Mouse (Mus musculus): Measurements from ENCODE around the gene Stk25. TPM values are rescaled to one million over a fixed set of nuclear protein-coding genes. Genes with fewer than 3 reads are reported as not detected.

The Stk25 gene
- polyA plus RNA-seq, 2 experiments = 204 to 248 TPM

DNA sequence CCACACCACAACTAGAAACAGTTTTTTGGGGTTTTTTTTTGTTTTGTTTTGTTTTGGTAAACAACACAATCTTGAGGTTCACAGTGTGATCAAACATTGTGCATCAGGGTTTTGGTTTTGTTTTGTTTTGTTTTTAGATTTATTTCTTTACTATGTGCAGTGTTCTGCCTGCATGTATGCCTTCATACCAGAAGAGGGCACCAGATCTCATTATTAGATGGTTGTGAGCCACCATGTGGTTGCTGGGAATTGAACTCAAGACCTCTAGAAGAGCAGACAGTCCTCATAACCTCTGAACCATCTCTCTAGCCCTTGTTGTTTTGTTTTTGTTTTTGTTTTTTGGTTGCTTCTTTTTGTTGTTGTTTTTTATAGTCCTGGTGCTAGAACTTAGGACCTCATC, 64.5 kb downstream of the Stk25 start:
- Histone ChIP-seq H3K9ac (ENCODE audit: low read depth, low read length, severe bottlenecking) (no peak overlapping the region), H3K36me3 (ENCODE audit: control insufficient read depth, insufficient read depth, low read length) (no peaks in the 10 kb centered on the region; the same call in 1 of the 2 replicates), H3K4me1 (ENCODE audit: control insufficient read depth, insufficient read depth, low read length) (no peaks in the 10 kb centered on the region), H3K27ac (replicated peaks; ENCODE audit: low read depth, low read length) (no peak overlapping the region), H3K4me3 (replicated peaks; ENCODE audit: low read length) (no peak overlapping the region), H3K4me2 (replicated peaks; ENCODE audit: low read depth, low read length, severe bottlenecking) (no peak overlapping the region), H3K27me3 (ENCODE audit: control insufficient read depth, insufficient read depth, low read length) (no peaks in the 10 kb centered on the region), H3K9me3 (ENCODE audit: control insufficient read depth, low read length) (peaks cover 5% of the 10 kb centered on the region; the same call in 1 of the 2 replicates)
- no peak for TF ChIP-seq POLR2A (IDR thresholded peaks at IDR 0.05; ENCODE audit: borderline replicate concordance, extremely low read depth, insufficient read depth, insufficient read length)
- DNase-seq (ENCODE audit: low spot score) (no peak), ATAC-seq (ENCODE audit: low FRiP score, low read depth) (no peak)

DNA sequence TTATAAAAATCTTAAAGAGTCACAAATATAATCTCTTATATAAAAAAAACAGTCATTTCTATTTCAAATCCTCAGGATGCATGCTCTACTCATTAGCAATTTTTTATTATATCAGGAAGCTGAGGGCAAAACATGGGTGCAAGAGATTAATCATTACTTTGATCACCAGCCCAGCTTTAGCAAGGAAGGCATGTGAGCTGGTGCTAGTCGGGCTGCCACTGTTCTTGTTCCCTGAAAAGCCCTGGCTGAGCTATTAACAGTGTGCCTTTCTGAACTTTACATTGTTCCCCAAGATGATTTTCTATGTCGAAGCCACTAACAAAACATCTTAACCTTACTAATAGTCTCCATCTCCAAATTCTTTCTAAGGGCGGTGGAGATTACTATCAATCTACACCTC, 70.1 kb downstream of the Stk25 start:
- Histone ChIP-seq H3K4me3 (replicated peaks; ENCODE audit: low read length) (no peak overlapping the region), H3K27ac (replicated peaks; ENCODE audit: low read depth, low read length) (no peak overlapping the region), H3K4me2 (replicated peaks; ENCODE audit: low read depth, low read length, severe bottlenecking) (no peak overlapping the region), H3K9ac (ENCODE audit: low read depth, low read length, severe bottlenecking) (no peak overlapping the region), H3K27me3 (ENCODE audit: control insufficient read depth, insufficient read depth, low read length) (no peaks in the 10 kb centered on the region), H3K36me3 (ENCODE audit: control insufficient read depth, insufficient read depth, low read length) (peaks cover 2% of the 10 kb centered on the region; the same call in 1 of the 2 replicates), H3K9me3 (ENCODE audit: control insufficient read depth, low read length) (peaks cover 2% of the 10 kb centered on the region; the same call in 1 of the 2 replicates), H3K4me1 (ENCODE audit: control insufficient read depth, insufficient read depth, low read length) (no peaks in the 10 kb centered on the region)
- ATAC-seq (ENCODE audit: low FRiP score, low read depth) (no peak), DNase-seq (ENCODE audit: low spot score) (no peak)
- 81% methylated on average over 3 of the region's 3 CpGs for WGBS
- TF ChIP-seq POLR2A (IDR thresholded peaks at IDR 0.05; ENCODE audit: borderline replicate concordance, extremely low read depth, insufficient read depth, insufficient read length) = no peak

- DNase-seq (ENCODE audit: low spot score) = no peak
- H3K27ac ChIP-seq (replicated peaks; ENCODE audit: low read depth, low read length) = no peak overlapping the region
- no peak overlapping the region for H3K9ac ChIP-seq (ENCODE audit: low read depth, low read length, severe bottlenecking)
- no peak overlapping the region for H3K4me2 ChIP-seq (replicated peaks; ENCODE audit: low read depth, low read length, severe bottlenecking)
- no peaks in the 10 kb centered on the region for H3K9me3 ChIP-seq (ENCODE audit: control insufficient read depth, low read length)
- no peaks in the 10 kb centered on the region for H3K4me1 ChIP-seq (ENCODE audit: control insufficient read depth, insufficient read depth, low read length)
- WGBS = 96% methylated on average over 7 of the region's 7 CpGs
- ATAC-seq (ENCODE audit: low FRiP score, low read depth) = no peak
- TF ChIP-seq POLR2A (IDR thresholded peaks at IDR 0.05; ENCODE audit: borderline replicate concordance, extremely low read depth, insufficient read depth, insufficient read length) = no peak
- peaks cover 28% of the 10 kb centered on the region for H3K36me3 ChIP-seq (ENCODE audit: control insufficient read depth, insufficient read depth, low read length)
- no peaks in the 10 kb centered on the region for H3K27me3 ChIP-seq (ENCODE audit: control insufficient read depth, insufficient read depth, low read length)
- H3K4me3 ChIP-seq (replicated peaks; ENCODE audit: low read length) = no peak overlapping the region
These were observed 76.9 kb downstream of the Stk25 start for GRCm38 (mm10) chr1:93581545-93581944.

DNA sequence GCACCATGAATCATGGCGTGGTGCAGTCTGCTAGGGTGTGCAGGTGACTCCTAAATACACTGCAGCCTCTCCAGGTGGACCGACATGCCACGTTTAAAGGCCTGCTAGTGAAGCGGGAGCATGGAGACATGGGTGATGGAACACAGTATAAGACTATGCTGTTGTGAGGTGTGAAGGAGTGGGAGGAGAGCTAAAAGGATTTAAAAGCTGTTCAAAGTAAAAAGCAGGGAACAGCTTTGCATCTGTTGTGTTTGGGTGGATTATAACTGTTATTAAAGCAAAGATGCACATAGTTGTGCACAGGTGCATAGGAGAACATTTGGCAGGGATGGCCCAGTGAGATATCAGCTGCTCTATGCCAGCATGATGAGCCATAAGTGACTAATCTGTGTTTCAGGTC, 80.6 kb downstream of the Stk25 start:
- DNase-seq (ENCODE audit: low spot score) = no peak
- H3K27me3 ChIP-seq (ENCODE audit: control insufficient read depth, insufficient read depth, low read length) = no peaks in the 10 kb centered on the region
- no peak overlapping the region for H3K9ac ChIP-seq (ENCODE audit: low read depth, low read length, severe bottlenecking)
- no peak overlapping the region for H3K4me2 ChIP-seq (replicated peaks; ENCODE audit: low read depth, low read length, severe bottlenecking)
- no peaks in the 10 kb centered on the region for H3K4me1 ChIP-seq (ENCODE audit: control insufficient read depth, insufficient read depth, low read length)
- no peak for ATAC-seq (ENCODE audit: low FRiP score, low read depth)
- H3K4me3 ChIP-seq (replicated peaks; ENCODE audit: low read length) = no peak overlapping the region
- no peak overlapping the region for H3K27ac ChIP-seq (replicated peaks; ENCODE audit: low read depth, low read length)
- H3K36me3 ChIP-seq (ENCODE audit: control insufficient read depth, insufficient read depth, low read length) = peaks cover 25% of the 10 kb centered on the region
- WGBS = 79% methylated on average over 4 of the region's 4 CpGs
- no peak for TF ChIP-seq POLR2A (IDR thresholded peaks at IDR 0.05; ENCODE audit: borderline replicate concordance, extremely low read depth, insufficient read depth, insufficient read length)
- no peaks in the 10 kb centered on the region for H3K9me3 ChIP-seq (ENCODE audit: control insufficient read depth, low read length)

DNA sequence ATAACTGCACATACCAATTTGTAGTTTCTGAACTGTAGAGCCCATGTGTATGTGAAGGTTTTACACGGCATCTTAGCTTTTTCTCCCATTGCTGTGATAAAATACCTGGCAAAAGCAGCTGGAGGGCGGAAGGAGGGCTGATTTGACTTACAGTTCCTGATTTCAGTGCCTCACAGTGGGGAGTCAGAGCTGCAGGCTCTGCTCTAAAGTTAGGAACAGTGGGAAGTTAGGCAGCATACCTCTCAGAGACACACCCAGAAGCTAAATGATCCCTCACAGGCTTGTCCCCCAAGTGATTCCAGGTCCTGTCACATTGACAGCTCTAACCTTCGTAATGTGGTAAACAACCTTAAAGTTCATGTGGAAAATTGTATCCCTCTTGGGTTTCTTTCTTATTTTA, 81.4 kb downstream of the Stk25 start:
- DNase-seq (ENCODE audit: low spot score) (no peak), ATAC-seq (ENCODE audit: low FRiP score, low read depth) (no peak)
- H3K4me3 ChIP-seq (replicated peaks; ENCODE audit: low read length) = no peak overlapping the region
- peaks cover 25% of the 10 kb centered on the region for H3K36me3 ChIP-seq (ENCODE audit: control insufficient read depth, insufficient read depth, low read length)
- no peak overlapping the region for H3K9ac ChIP-seq (ENCODE audit: low read depth, low read length, severe bottlenecking)
- H3K27me3 ChIP-seq (ENCODE audit: control insufficient read depth, insufficient read depth, low read length) = no peaks in the 10 kb centered on the region
- no peak overlapping the region for H3K27ac ChIP-seq (replicated peaks; ENCODE audit: low read depth, low read length)
- TF ChIP-seq POLR2A (IDR thresholded peaks at IDR 0.05; ENCODE audit: borderline replicate concordance, extremely low read depth, insufficient read depth, insufficient read length) = no peak
- WGBS = 66% methylated on average over 3 of the region's 3 CpGs
- H3K4me2 ChIP-seq (replicated peaks; ENCODE audit: low read depth, low read length, severe bottlenecking) = no peak overlapping the region
- H3K9me3 ChIP-seq (ENCODE audit: control insufficient read depth, low read length) = no peaks in the 10 kb centered on the region
- no peaks in the 10 kb centered on the region for H3K4me1 ChIP-seq (ENCODE audit: control insufficient read depth, insufficient read depth, low read length)

Other genes with a start within 250 kb of the Stk25 start
- gene Hdlbp, start 179.8 kb downstream of the Stk25 start, polyA plus RNA-seq (2012; rRNA removed) = 169 and 196 TPM in 2 replicates
- gene Hdlbp, start 179.8 kb downstream of the Stk25 start, polyA plus RNA-seq (2014; fragmentation: Nextera tagmentation; extraction: Ambion mirVana) = 163 and 180 TPM in 2 replicates
- gene Farp2, start 146.6 kb downstream of the Stk25 start, polyA plus RNA-seq (2012; rRNA removed) = 8.7 and 9.3 TPM in 2 replicates
- 7.5 and 9.2 TPM in 2 replicates for gene Farp2, start 146.6 kb downstream of the Stk25 start, polyA plus RNA-seq (2014; fragmentation: Nextera tagmentation; extraction: Ambion mirVana)
- 19.2 and 24.6 TPM in 2 replicates for gene Bok, start 27.0 kb upstream of the Stk25 start, polyA plus RNA-seq (2012; rRNA removed)
- 31.6 and 34.9 TPM in 2 replicates for gene Bok, start 27.0 kb upstream of the Stk25 start, polyA plus RNA-seq (2014; fragmentation: Nextera tagmentation; extraction: Ambion mirVana)
- gene Atg4b, start 92.8 kb upstream of the Stk25 start, polyA plus RNA-seq (2012; rRNA removed) = 59.1 and 77.8 TPM in 2 replicates
- gene Atg4b, start 92.8 kb upstream of the Stk25 start, polyA plus RNA-seq (2014; fragmentation: Nextera tagmentation; extraction: Ambion mirVana) = 81.8 and 94.0 TPM in 2 replicates
- 59.4 and 62.6 TPM in 2 replicates for gene Thap4, start 96.2 kb upstream of the Stk25 start, polyA plus RNA-seq (2012; rRNA removed)
- gene Thap4, start 96.2 kb upstream of the Stk25 start, polyA plus RNA-seq (2014; fragmentation: Nextera tagmentation; extraction: Ambion mirVana) = 52.3 and 53.3 TPM in 2 replicates
- 279 and 285 TPM in 2 replicates for gene Dtymk, start 143.3 kb upstream of the Stk25 start, polyA plus RNA-seq (2012; rRNA removed)
- 234 and 246 TPM in 2 replicates for gene Dtymk, start 143.3 kb upstream of the Stk25 start, polyA plus RNA-seq (2014; fragmentation: Nextera tagmentation; extraction: Ambion mirVana)
- gene Ing5, start 145.3 kb upstream of the Stk25 start, polyA plus RNA-seq (2012; rRNA removed) = 14.1 and 15.1 TPM in 2 replicates
- 9.9 and 11.7 TPM in 2 replicates for gene Ing5, start 145.3 kb upstream of the Stk25 start, polyA plus RNA-seq (2014; fragmentation: Nextera tagmentation; extraction: Ambion mirVana)
- 25.1 and 34.0 TPM in 2 replicates for gene D2hgdh, start 166.2 kb upstream of the Stk25 start, polyA plus RNA-seq (2012; rRNA removed)
- 11.2 and 13.2 TPM in 2 replicates for gene D2hgdh, start 166.2 kb upstream of the Stk25 start, polyA plus RNA-seq (2014; fragmentation: Nextera tagmentation; extraction: Ambion mirVana)
- 0.23 and 0.54 TPM in 2 replicates for gene Gal3st2, start 202.6 kb upstream of the Stk25 start, polyA plus RNA-seq (2012; rRNA removed)
- gene Gal3st2, start 202.6 kb upstream of the Stk25 start, polyA plus RNA-seq (2014; fragmentation: Nextera tagmentation; extraction: Ambion mirVana) = 0.08 TPM in 1 of 2 replicates, not detected in the other